Mouse (Mus musculus) bone marrow, adult 2 months (tissue): ENCODE measurements at regions not wholly inside any gene's neighbourhood (a gene's known extent, or its start where the extent isn't known, plus 50 kb on each side); places are given as distances from the start of the nearest gene placed in this dataset.
"Not testable (repeated sequence)": the region's sequence is repeated elsewhere in the genome, so short reads cannot be mapped to it uniquely, and the experiment has no call there.

ENCODE experiments used
- H3K27ac ChIP-seq: fragments of 200-500 bp; 2 replicates; pipeline ENCODE4 v1.5.1; 2012; ENCODE audit warnings: low read depth, mild to moderate bottlenecking, control low read depth, inconsistent platforms, low read length; ENCODE audit not compliant: control insufficient read depth, poor library complexity, insufficient read depth
- H3K4me1 ChIP-seq: fragments of 200-500 bp; 2 replicates; pipeline ENCODE4 v1.6.1; 2011; ENCODE audit warnings: low read length; ENCODE audit not compliant: control insufficient read depth, insufficient read depth
- H3K4me3 ChIP-seq: fragments of 200-500 bp; replicated peaks from 2 replicates; pipeline ENCODE3; 2011; ENCODE audit warnings: mild to moderate bottlenecking, low read depth, low read length, control low read depth; ENCODE audit not compliant: control insufficient read depth
- CTCF ChIP-seq: fragments of 200-500 bp; IDR thresholded peaks from 2 replicates; pipeline ENCODE4 v1.5.1; 2011; ENCODE audit warnings: low read length, control low read depth; ENCODE audit not compliant: control insufficient read depth, insufficient read depth
- POLR2A ChIP-seq: fragments of 200-500 bp; IDR thresholded peaks from 2 replicates; pipeline ENCODE4 v1.6.1; 2011; ENCODE audit warnings: low read depth, mild to moderate bottlenecking, control low read depth, low read length, borderline replicate concordance; ENCODE audit not compliant: control insufficient read depth
- WGBS: fragments of 180-500 bp; shearing (Covaris S2); methylation state at CpG from one replicate; pipeline ENCODE4 v1.1.7; 2018; 5-methylcytosine and 5-hydroxymethylcytosine counted together

GRCm38 (mm10) chr3:60855734-60856133, 146.9 kb upstream of the P2ry1 start:
- WGBS = 78% methylated on average over 2 of the region's 2 CpGs
- H3K4me3 ChIP-seq = no peak overlapping the region
- TF ChIP-seq POLR2A = no peak
- no peak for TF ChIP-seq CTCF
- H3K27ac ChIP-seq = no peak overlapping the region
- H3K4me1 ChIP-seq = no peaks in the 10 kb centered on the region

GRCm38 (mm10) chr3:60858474-60859118, 144.0 kb upstream of the P2ry1 start:
- no peak overlapping the region for H3K27ac ChIP-seq
- TF ChIP-seq POLR2A (no peak), CTCF (no peak)
- H3K4me3 ChIP-seq = no peak overlapping the region
- H3K4me1 ChIP-seq = no peaks in the 10 kb centered on the region
- WGBS = 83% methylated on average over 5 of the region's 5 CpGs

- Histone ChIP-seq H3K4me1 (no peaks in the 10 kb centered on the region), H3K4me3 (no peak overlapping the region), H3K27ac (no peak overlapping the region)
- no peak for TF ChIP-seq POLR2A
- TF ChIP-seq CTCF = no peak
- 83% methylated on average over 3 of the region's 3 CpGs for WGBS
Measured at GRCm38 (mm10) chr3:60859119-60859515, 143.5 kb upstream of the P2ry1 start.

- H3K4me1 ChIP-seq, H3K27ac ChIP-seq, H3K4me3 ChIP-seq: not testable (repeated sequence)
- WGBS = 92% methylated on average over 11 of the region's 11 CpGs
Measured at GRCm38 (mm10) chr3:60876858-60877257, 125.7 kb upstream of the P2ry1 start.

GRCm38 (mm10) chr3:60878880-60879279, 123.7 kb upstream of the P2ry1 start:
- Histone ChIP-seq H3K4me1 (no peaks in the 10 kb centered on the region), H3K27ac (no peak overlapping the region), H3K4me3 (no peak overlapping the region)
- TF ChIP-seq CTCF (no peak), POLR2A (no peak)
- 88% methylated on average over 3 of the region's 3 CpGs for WGBS

GRCm38 (mm10) chr3:60884027-60884426, 118.6 kb upstream of the P2ry1 start:
- WGBS = 68% methylated on average over 3 of the region's 3 CpGs
- Histone ChIP-seq H3K27ac (no peak overlapping the region), H3K4me1 (no peaks in the 10 kb centered on the region), H3K4me3 (no peak overlapping the region)
- TF ChIP-seq POLR2A (no peak), CTCF (no peak)

- H3K4me3 ChIP-seq = no peak overlapping the region
- TF ChIP-seq POLR2A = no peak
- WGBS = 87% methylated on average over 4 of the region's 4 CpGs
- H3K4me1 ChIP-seq = no peaks in the 10 kb centered on the region
- H3K27ac ChIP-seq = no peak overlapping the region
Measured at GRCm38 (mm10) chr3:60889191-60889861, 113.3 kb upstream of the P2ry1 start.

GRCm38 (mm10) chr3:60897628-60898269, 104.8 kb upstream of the P2ry1 start:
- Histone ChIP-seq H3K4me1 (no peaks in the 10 kb centered on the region), H3K4me3 (no peak overlapping the region), H3K27ac (no peak overlapping the region)
- TF ChIP-seq POLR2A (no peak), CTCF (no peak)
- 88% methylated on average over 5 of the region's 5 CpGs for WGBS
